Mouse (Mus musculus) adrenal gland, postnatal 36 days (tissue): ENCODE measurements at regions not wholly inside any gene's neighbourhood (a gene's known extent, or its start where the extent isn't known, plus 50 kb on each side); places are given as distances from the start of the nearest gene placed in this dataset.

Experiments
- DNase-seq, 2 experiments: peaks; one replicate each; pipeline ENCODE4 v3.0.0; 2021; ENCODE audit warnings: mixed read lengths in 1 of 2

DNA sequence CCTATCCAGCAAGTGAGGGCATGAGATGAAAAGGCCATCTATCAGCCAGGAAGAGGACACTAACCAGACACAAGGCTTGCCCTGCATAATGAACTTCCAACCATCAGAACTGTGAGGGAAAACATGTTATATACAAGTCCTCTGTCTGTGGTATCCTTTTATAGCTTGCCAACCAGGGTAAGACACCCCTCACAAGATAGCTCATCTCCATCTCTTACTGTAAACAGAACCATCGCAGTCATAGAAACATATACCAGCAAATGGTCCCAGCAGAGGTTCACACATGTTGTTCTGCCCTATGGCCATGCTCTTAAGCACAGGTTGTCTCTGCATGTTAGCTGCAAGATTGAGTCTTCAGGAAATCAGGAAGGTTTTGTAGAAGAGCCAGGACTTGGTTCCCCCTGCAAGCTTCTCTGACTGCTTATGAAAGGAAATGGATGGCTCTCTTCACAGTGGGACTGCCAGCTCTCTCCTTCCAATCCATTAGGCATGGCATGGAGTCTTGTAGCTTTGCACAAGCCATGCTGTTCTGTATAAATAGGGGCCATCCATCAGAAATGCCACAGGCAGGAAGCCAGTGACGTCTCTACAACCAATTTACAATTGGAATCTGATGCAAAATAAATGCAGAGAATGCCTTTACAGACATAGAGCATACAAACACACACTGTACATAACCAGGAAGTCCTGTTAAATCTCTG is 1514.0 kb upstream of the Lrrc6 start:
- DNase-seq, result no peak

DNA sequence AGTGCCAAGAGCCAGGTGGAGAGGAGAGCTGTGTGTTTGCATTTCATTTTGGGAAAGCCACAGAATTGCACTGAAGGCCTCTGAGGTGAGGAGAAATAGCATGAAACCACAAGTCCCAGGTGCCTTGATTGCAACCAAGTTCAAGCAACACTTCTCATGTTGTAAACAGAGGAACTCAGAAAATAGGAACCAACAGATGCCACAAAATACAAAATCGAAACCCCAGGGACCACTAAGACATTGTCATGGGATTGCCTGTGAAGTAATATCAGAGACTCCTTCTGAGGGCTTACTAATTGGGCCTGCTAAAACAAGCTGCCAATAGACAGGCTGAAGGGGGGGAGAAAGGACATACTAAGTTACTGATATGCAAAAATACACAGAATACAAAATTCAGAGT is 1510.5 kb upstream of the Lrrc6 start:
- no peak for DNase-seq

DNA sequence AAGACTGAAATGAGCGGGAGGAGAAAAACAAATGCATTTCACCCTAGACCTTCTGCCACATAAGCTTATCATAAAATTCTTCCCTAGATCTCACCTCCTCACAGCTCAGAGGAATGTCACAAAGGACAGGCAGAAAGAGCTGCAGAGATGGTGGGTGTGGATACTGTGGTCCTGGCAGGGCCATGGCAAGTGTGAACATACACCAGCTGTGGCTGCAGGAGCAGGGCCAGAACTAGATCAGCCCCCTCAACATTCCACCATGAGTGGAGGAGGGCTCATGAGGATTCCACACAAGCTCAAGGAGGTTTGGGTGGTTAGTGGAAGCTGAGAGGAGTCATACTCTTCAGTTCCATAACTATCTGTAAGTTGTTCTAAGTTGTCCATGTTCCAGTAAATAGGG is 1509.5 kb upstream of the Lrrc6 start:
- DNase-seq, result no peak

DNA sequence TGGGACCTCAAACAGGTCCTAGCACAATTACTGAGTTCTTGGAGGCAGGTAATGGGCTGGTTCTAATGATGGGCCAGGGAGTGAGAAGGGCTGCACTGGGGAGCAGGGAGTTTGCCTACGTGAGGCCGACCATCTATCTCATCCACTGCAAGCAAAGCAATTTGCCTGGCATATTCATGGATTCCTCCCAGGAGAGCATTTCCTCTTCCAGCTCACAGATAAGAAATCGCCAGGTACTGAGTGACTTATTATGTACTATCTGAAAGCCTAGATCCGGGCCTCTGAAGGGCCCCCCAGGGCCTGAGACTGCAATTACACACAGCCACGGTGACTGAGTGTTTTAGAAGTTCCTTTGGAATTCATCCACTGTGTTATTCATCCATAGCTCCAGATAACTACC is 1504.1 kb upstream of the Lrrc6 start:
- DNase-seq, result no peak

DNA sequence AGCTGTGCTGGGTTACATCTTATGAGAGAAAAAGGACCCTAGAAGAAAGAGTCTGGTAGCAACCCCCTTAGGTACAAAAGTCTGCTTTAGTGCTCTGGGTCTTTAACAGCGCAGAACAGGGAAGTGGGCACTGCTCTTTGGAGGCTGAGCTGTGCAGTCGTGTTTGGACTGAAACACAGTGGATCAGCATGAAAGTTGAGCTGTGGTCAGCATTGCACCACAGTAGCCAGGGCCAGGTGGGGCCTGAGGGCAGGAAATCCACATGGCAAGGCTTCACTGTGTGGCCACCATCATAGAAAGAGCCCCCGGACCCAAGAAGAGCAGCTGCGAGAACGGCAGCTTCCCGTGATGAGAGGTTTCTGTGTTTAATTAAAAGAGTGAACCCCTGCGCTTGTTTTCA is 1495.8 kb upstream of the Lrrc6 start:
- no peak for DNase-seq

DNA sequence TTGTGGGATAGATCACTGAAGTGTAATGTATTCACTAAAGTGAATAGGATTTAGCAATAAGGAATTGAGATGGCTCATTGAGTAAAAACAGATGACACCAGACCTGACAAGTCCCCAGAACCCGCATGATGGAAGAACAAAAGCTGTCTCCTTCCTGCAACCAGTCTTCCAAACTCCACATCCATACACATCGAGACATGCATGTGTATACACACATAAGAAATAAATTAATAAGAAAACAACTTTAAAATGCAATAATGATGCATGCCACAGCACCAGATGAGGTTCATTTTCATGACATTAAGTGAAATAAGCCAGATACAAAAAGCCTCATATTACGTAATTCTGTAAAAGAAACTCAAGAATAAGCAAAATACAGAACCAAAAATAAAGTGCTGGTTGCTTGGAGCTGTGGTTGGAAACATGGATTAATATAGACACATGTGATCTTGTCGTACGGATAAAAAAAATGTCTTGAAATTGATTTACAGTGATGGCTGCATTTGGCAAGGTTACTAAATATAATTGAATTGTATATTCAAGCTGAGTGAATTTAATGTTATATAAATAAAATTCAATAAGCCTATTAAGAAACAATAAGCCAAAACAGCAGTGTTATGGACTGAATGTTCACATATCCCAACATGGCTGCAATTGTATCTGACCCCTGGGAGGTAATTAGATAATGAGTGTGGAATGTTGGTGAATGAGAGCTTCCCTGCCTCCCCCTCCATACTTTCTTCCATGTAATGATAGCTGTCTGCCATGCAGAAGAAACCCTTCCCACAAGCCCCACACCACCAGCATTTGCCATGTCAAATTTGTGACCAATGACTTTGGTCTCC is 1488.9 kb upstream of the Lrrc6 start:
- DNase-seq, result no peak

DNA sequence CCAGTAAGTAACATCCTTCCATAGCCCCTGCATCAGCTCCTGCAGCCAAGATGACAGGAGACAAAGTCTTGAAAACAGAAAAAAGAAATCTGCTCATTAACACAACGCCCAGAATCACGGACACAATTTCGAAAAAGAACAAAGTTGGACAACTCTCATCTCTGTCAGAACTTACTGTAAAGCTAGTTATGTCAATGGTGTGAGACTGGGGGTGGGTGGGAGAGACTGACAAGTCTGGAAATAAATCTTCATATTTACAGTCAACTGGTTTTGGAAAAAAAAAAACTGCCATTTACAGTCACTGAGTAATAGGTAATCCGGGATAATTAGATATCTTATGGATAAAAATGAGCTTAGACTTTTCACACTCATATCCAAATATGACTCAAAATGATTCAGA is 1487.2 kb upstream of the Lrrc6 start:
- no peak for DNase-seq

DNA sequence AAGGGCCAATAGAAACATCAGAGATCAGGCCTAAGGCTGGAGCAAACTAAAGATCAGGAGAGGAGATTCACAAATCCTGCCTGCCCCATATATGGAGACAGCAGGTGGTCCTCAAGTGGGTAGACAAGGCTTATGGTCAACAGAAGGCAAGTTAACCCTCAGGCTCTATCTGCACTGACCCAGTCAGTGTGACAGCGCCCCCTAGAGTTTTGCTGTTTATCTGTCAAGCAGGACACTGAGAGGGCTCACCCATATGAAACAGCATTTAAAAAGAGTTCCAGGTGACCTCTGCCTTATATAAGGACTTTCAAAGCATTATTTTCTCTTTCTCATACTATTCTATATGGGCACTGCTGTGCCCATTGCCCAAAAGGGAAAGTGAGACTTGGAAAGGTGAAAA is 1482.5 kb upstream of the Lrrc6 start:
- DNase-seq, result peak; percentile 24 to 31

DNA sequence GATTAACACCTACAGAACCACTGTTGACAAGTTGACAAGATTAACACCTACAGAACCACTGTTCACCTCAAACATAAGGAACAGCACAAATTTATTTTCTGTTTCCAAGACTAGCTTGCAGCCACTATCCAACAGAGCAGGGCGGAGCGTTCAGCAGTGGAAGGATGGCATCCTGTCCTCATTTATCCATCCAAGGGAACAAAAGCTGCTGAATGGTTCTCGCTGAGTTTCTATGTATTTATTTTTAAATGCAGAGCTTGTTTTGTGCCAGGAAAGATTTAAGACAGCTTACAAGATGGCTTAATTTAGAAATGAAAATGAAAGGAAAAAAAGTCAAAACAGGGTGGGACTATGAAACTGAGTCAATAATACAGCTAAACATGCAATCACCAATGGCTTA is 1481.2 kb upstream of the Lrrc6 start:
- no peak for DNase-seq

DNA sequence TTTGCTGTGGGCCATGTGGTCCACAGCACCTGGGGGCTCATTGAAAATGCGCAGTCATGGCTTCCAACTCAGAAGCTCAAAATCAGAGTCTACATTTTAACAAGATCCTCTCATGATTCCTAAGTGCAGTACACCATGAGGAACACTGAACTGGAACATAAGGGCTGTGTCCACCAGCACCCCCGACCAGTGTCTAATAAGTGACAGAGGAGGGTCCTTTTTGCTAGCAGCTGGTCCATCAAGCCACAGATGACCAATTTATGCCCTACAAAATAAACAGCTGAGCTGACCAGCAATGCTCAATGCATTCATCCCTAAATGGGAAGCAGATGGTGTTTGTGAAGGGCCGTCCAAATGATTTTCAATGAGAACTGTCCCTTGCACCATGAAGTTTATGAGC is 1478.7 kb upstream of the Lrrc6 start:
- DNase-seq, result no peak

DNA sequence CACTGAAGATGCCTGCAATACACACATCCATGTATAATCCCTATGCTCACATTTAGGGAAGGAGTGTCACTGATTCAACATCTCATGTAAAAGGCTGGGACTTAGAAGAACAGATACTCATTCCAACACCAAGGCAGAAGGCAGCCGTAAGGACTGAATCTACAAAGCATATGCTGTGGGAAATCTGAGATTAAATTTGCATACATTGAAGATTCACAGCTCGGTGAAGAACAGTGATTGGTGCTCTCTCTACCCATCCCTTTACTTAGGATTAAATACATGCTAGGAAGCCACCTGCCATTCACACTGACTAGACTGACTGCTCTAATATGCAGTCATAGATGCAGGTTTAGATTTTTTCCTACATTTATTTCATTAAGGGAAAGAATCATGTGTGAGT is 1476.5 kb upstream of the Lrrc6 start:
- DNase-seq, result no peak

DNA sequence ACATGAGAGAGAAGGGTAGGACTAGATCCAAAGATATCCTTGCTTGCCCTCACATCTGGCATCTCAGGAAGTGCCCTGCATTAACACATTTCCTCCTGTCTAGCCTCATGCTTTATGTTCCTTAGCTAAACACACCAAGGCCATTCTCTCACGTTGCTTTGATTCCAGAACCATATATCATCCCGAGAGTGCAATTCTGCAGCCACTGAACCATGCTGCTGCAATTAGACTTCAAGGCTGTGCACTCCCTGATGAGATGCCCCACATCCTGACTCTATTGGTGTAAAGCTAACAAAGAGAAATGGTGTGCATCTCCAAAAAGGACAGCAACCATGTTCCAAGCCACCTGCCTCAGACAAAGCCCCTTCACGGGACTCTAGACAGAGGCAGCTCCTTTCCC is 1471.3 kb upstream of the Lrrc6 start:
- DNase-seq, result no peak

DNA sequence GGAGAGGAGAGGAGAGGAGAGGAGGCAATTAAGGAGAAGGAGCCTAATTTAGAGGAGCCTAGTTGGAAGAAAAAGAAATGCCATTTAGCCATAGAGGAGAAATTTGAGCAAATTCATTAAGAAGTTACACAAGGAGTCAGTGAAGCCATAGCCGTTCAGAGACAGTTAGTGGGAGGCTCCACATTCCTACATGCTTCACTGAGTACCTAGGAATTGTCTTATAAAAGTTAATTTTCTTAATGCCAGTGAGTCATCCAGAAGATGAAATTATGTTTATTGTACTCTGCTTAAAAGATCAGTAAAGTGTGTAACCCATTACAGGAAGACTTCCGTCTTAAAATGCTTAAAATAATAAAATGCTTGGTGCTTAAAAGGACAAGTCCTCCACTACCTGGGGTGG is 1453.5 kb upstream of the Lrrc6 start:
- no peak for DNase-seq

DNA sequence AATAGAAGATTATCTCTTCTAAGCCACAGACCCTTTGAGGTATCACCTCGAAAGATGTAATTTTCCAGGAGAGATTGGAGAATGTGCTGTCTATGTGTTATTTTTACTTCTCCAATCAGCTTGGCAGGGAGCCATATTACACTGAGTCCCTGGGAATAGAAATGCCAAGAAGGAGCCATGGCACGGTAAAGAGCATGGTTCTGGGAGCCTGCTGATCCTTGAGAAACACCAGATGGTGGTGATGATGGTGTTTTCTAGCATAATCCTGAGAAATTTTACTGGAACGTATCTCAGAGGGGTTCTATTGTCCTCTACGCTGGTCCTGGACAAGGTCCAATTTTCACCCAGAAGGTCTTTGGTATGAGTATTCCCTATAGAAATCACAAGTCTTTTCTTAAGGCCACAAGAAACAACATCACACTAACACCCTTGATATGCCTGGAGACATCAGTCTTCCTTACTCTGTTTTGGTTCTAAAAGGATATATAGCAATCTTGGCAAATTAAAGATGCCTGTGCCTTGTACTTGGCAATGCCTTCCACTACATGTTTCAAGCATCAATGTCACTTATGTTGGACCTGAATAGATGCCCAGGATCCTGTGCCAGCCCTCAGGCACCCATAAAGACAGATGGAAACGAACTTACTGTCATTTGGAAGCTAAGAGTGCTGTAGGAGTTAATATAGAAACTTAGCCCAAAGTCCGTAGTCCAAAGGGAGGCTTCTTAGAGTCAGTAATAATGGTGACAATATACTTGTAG is 1449.8 kb upstream of the Lrrc6 start:
- no peak for DNase-seq

DNA sequence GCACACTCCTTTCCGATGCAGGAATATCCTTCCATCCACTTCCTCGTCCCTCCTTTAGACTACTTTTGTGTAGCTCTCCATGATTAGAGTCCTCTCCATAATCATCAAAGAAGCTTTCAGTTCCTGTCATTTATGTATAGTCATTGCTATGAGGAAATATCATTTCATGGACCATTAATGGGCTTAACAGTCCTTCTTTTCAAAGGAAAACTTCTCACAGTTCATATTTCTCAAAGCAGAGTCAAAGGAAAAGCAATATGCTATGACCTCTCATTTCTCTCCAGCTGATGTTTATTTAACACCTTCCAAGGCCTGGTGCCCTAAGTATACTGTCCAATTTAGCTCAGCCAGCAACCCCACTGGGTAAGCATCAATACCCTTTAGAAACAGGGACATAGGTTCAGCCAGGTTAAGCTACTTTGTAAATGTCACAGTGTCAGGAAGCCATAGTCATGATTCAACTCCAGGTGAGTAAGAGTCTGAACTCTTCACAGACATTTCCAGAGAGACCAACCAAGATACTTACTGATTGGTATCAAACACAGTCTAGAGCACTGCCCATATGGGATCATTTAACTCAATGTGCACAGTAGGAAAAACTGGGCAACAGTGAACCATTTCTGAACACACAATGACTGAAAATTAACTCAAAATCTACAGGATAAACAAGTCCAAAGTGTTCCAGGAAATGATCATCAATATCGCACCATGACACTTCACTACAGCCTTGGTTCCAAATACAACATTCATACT is 1443.8 kb upstream of the Lrrc6 start:
- DNase-seq, result no peak

DNA sequence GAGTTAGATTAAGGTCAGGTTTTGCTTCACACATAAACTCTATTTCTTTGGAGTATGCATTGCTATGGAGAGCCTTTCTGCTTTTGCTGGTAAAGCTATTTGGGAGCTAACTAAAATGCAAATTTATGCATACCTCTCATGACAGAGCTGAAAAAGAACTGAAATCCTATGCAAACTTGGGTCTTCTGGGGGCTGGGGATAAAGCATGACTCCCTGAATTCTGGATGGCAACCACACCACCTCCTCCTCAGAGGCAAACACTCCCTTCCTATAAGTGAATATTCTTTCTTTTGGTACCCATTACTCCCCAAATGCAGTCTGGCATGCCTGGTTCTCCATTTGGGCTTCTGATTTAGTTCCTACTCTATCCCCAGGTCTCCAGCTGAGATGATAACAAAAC is 1442.3 kb upstream of the Lrrc6 start:
- no peak for DNase-seq

DNA sequence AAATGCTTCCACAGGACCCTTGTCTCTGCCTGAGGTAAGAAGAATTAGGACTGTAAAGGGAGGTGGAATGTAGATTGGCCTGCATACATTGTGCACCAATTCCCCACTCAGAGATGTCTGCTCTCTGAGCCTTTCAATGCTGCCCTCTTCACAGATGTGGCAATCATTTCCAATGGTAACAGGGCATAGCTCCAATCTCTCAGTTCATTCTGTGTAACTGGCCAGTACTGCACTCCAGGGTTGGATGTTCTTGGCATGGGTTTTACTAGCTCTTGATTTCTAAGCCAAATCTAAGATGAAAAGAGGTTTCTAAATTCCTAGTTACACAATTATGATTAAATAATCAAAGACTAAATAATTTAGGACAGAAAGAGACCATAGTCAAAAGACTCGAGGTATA is 1439.8 kb upstream of the Lrrc6 start:
- peak; percentile 6 to 24 for DNase-seq

DNA sequence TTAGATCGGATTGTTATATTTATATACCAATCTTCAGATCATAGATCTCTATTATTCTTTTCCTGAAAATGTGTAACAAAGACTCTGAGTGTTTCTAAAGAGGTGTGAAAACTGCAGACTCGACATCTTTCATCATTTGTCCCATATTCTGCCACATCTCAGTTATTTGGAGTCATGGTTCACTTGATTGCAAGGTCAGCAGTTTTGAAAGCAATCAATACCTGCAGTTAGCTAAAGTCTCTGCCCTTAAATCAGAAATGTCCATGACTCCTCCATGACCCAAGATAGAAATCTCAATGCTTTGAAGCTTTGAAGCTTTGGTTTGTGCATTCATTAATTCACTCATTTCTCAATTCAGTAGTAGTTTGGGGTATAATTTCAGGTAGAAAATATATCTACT is 1424.2 kb upstream of the Lrrc6 start:
- no peak for DNase-seq

DNA sequence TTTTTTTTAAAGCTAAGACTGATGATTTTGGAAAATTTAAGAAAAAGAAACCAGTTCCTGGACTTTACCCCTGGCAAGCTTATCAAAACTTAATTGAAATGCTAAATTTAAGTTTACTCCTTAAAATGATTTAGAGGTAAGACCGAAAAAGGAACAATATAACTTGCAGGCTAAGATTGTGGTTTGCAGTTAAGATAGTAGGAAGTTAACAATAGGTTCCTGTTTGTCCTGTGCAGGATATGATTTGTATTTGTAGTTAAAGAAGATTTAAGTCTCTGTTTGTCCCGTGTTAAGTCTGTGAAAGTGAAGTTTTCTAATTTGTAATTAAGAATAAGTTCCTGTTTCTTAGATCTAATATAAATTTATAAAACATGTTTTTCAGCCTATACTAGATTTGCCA is 1406.3 kb upstream of the Lrrc6 start:
- DNase-seq, result no peak

DNA sequence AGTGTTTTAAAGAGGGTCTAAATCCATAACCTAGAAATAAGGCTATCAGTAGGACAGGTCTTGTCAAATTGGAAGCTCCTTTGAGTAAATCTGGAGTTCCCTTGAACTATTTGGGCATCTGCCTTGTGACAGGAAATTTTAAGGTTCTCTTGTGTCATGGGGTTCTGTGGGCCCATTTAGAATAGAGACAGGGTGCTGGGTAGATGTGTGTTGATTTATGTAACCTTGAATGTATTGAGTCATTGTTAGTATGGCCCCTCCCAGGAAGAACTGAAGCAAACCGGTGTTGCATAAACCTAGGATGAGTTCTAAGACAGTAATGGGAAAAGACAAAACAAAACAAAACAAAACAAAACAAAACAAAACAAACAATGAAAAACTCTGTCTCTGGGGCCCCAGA is 1404.6 kb upstream of the Lrrc6 start:
- peak in 1 of 2 experiments; percentile 1 for DNase-seq

DNA sequence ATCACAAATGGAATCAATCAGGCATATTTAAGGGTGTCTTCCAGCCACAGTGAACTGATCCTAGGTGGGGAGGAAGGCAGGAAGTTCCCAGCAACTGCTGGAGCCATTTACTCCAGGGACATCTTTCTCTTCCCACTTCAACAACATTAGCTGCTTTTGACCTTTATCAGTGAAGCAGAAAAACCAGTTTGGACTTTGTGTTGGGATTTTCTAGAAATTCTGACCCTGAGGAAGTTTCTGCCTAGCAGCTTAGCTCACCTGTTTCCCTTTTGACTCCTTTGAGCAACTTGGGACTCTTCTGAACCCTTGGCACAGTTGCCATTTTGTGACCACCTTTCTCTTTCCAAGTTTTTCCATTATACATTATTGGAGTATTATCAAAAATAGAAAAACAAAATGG is 1403.9 kb upstream of the Lrrc6 start:
- DNase-seq, result no peak

DNA sequence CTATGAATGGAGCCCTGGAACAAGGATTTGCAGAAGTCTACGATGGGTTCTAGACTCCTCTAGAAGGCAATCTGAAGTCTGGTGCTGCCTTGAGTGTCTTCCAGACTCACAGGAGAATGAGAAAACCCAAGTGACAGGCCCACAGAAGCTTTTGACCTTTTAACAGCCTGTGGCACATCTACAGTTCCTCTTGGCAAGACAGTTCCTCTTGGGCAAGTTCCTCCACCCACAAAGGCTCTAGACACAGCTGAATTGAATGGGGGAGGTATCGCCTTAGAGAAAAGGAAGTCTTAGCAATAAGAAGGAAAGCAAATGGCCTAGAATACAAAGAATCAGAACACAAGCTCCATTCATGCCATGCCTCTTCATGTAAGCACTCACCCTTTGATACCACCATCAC is 1402.3 kb upstream of the Lrrc6 start:
- DNase-seq, result peak in 1 of 2 experiments; percentile 2
